Mouse (Mus musculus): Measurements from ENCODE around the gene Fahd2a. TPM values are rescaled to one million over a fixed set of nuclear protein-coding genes. Genes with fewer than 3 reads are reported as not detected.

Gene Fahd2a
- polyA plus RNA-seq, 1 experiment: 16.1 TPM

DNA sequence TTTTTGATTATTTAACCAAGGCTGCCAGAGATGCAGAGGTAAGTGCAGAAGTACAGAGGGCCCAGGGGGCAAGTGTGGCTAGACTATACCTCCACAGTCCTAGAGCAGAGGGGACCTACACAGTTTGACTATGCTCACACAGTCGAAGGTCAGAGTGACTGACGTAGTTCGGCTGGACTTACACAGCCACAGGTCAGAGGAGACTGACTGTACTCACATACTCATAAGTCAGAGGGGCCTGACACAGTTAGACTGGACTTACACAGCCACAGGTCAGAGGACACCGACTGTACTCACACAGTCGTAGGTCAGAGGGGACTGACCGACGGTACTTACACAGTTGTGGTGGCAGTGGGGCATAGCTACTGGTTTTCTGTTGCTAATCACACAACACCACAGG lies 45.6 kb downstream of the Fahd2a start:
- no peak overlapping the region for H3K4me3 ChIP-seq (ENCODE audit: low read depth, low read length)
- no peaks in the 10 kb centered on the region for H3K9me3 ChIP-seq (replicated peaks; ENCODE audit: control insufficient read depth, insufficient read depth, low read length, poor library complexity, severe bottlenecking)

DNA sequence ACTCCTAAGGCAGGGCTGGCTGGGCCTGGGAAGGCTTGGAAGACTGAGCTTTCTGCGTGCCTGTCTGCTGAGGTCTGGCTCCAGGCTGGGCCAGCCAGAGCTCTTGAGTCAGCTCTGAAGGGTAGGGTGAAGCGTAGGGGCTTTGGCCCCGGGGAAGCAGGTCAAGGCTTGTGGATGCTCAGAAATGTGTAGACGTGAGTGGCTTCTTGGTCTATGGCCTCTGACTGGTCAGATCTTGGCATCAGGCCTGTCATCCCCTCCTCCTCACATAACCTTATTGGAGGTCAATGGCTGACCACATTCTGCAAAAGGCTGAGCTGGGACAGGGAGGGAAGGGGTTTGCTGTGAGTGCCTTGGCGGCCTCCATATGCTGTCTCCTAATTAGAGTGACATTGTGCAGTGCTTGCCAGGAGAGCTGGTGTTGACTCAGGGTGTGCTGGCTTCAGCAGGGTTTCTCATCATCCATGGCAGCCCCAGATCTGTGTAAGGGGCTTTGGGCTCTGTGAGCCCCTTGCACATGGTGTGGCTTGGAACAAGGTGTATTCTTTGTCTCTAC lies 49.7 kb downstream of the Fahd2a start:
- H3K4me3 ChIP-seq (ENCODE audit: low read depth, low read length): no peak overlapping the region
- TF ChIP-seq POLR2A (IDR thresholded peaks at IDR 0.05; ENCODE audit: insufficient read depth, low read length): no peak
- H3K9ac ChIP-seq (ENCODE audit: low read depth, poor library complexity, severe bottlenecking): no peak overlapping the region
- H3K27ac ChIP-seq (ENCODE audit: insufficient read depth, low read length): no peak overlapping the region
- no peaks in the 10 kb centered on the region for H3K27me3 ChIP-seq (ENCODE audit: control insufficient read depth, insufficient read depth, low read length, poor library complexity, severe bottlenecking)
- no peaks in the 10 kb centered on the region for H3K4me1 ChIP-seq (ENCODE audit: control insufficient read depth, insufficient read depth, low read length)
- H3K9me3 ChIP-seq (replicated peaks; ENCODE audit: control insufficient read depth, insufficient read depth, low read length, poor library complexity, severe bottlenecking): no peaks in the 10 kb centered on the region
- H3K36me3 ChIP-seq (ENCODE audit: control insufficient read depth, insufficient read depth, low read length, poor library complexity, severe bottlenecking): no peaks in the 10 kb centered on the region

More for the DNA sequence above, 45.6 kb downstream of the Fahd2a start:
- no peaks in the 10 kb centered on the region for H3K36me3 ChIP-seq (ENCODE audit: control insufficient read depth, insufficient read depth, low read length, poor library complexity, severe bottlenecking)
- TF ChIP-seq POLR2A (IDR thresholded peaks at IDR 0.05; ENCODE audit: insufficient read depth, low read length) (no peak), CTCF (IDR thresholded peaks at IDR 0.05; ENCODE audit: low read depth, low read length) (no peak), EP300 (IDR thresholded peaks at IDR 0.05; ENCODE audit: insufficient read depth, low read depth, low read length) (no peak)
- no peaks in the 10 kb centered on the region for H3K27me3 ChIP-seq (ENCODE audit: control insufficient read depth, insufficient read depth, low read length, poor library complexity, severe bottlenecking)
- no peaks in the 10 kb centered on the region for H3K4me1 ChIP-seq (ENCODE audit: control insufficient read depth, insufficient read depth, low read length)
- H3K27ac ChIP-seq (ENCODE audit: insufficient read depth, low read length): no peak overlapping the region
- H3K9ac ChIP-seq (ENCODE audit: low read depth, poor library complexity, severe bottlenecking): no peak overlapping the region

DNA sequence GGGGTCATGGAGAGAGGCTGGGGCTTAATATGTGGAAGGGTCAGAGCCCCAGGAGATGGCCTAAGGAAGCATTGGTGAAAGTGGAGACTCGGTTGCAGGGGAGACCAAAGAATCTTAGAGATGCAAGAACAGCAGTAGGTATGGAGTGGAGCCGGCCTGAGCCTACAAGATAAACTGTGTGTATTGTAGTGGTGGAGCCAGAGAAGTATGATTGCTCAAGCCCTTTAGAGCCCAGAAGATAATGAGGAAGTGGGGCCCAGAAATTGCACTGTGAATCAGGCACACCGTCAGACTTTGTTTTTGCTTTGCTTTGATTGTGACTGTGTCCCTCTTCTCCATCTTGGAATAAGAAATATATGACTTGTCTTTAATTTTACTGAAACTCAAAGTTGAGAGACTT lies 53.0 kb downstream of the Fahd2a start:
- no peak for TF ChIP-seq POLR2A (IDR thresholded peaks at IDR 0.05; ENCODE audit: insufficient read depth, low read length)
- TF ChIP-seq CTCF (IDR thresholded peaks at IDR 0.05; ENCODE audit: low read depth, low read length): no peak
- no peak for TF ChIP-seq EP300 (IDR thresholded peaks at IDR 0.05; ENCODE audit: insufficient read depth, low read depth, low read length)
- Histone ChIP-seq H3K27ac (ENCODE audit: insufficient read depth, low read length) (no peak overlapping the region), H3K27me3 (ENCODE audit: control insufficient read depth, insufficient read depth, low read length, poor library complexity, severe bottlenecking) (no peaks in the 10 kb centered on the region), H3K9me3 (replicated peaks; ENCODE audit: control insufficient read depth, insufficient read depth, low read length, poor library complexity, severe bottlenecking) (no peaks in the 10 kb centered on the region), H3K36me3 (ENCODE audit: control insufficient read depth, insufficient read depth, low read length, poor library complexity, severe bottlenecking) (no peaks in the 10 kb centered on the region), H3K4me1 (ENCODE audit: control insufficient read depth, insufficient read depth, low read length) (no peaks in the 10 kb centered on the region), H3K4me3 (ENCODE audit: low read depth, low read length) (no peak overlapping the region), H3K9ac (ENCODE audit: low read depth, poor library complexity, severe bottlenecking) (no peak overlapping the region)

GRCm38 (mm10) chr2:127390846-127391245 lies 53.5 kb downstream of the Fahd2a start:
- no peaks in the 10 kb centered on the region for H3K36me3 ChIP-seq (ENCODE audit: control insufficient read depth, insufficient read depth, low read length, poor library complexity, severe bottlenecking)
- no peak overlapping the region for H3K4me3 ChIP-seq (ENCODE audit: low read depth, low read length)
- H3K4me1 ChIP-seq (ENCODE audit: control insufficient read depth, insufficient read depth, low read length): no peaks in the 10 kb centered on the region
- no peak overlapping the region for H3K27ac ChIP-seq (ENCODE audit: insufficient read depth, low read length)
- H3K9me3 ChIP-seq (replicated peaks; ENCODE audit: control insufficient read depth, insufficient read depth, low read length, poor library complexity, severe bottlenecking): no peaks in the 10 kb centered on the region
- H3K9ac ChIP-seq (ENCODE audit: low read depth, poor library complexity, severe bottlenecking): no peak overlapping the region
- no peak for TF ChIP-seq POLR2A (IDR thresholded peaks at IDR 0.05; ENCODE audit: insufficient read depth, low read length)
- TF ChIP-seq EP300 (IDR thresholded peaks at IDR 0.05; ENCODE audit: insufficient read depth, low read depth, low read length): no peak
- no peak for TF ChIP-seq CTCF (IDR thresholded peaks at IDR 0.05; ENCODE audit: low read depth, low read length)
- no peaks in the 10 kb centered on the region for H3K27me3 ChIP-seq (ENCODE audit: control insufficient read depth, insufficient read depth, low read length, poor library complexity, severe bottlenecking)

GRCm38 (mm10) chr2:127390352-127390751 lies 54.0 kb downstream of the Fahd2a start:
- H3K4me3 ChIP-seq (ENCODE audit: low read depth, low read length): no peak overlapping the region
- H3K27me3 ChIP-seq (ENCODE audit: control insufficient read depth, insufficient read depth, low read length, poor library complexity, severe bottlenecking): no peaks in the 10 kb centered on the region
- no peak for TF ChIP-seq EP300 (IDR thresholded peaks at IDR 0.05; ENCODE audit: insufficient read depth, low read depth, low read length)
- no peak for TF ChIP-seq CTCF (IDR thresholded peaks at IDR 0.05; ENCODE audit: low read depth, low read length)
- TF ChIP-seq POLR2A (IDR thresholded peaks at IDR 0.05; ENCODE audit: insufficient read depth, low read length): no peak
- H3K36me3 ChIP-seq (ENCODE audit: control insufficient read depth, insufficient read depth, low read length, poor library complexity, severe bottlenecking): no peaks in the 10 kb centered on the region
- H3K27ac ChIP-seq (ENCODE audit: insufficient read depth, low read length): no peak overlapping the region
- H3K4me1 ChIP-seq (ENCODE audit: control insufficient read depth, insufficient read depth, low read length): no peaks in the 10 kb centered on the region
- no peak overlapping the region for H3K9ac ChIP-seq (ENCODE audit: low read depth, poor library complexity, severe bottlenecking)
- no peaks in the 10 kb centered on the region for H3K9me3 ChIP-seq (replicated peaks; ENCODE audit: control insufficient read depth, insufficient read depth, low read length, poor library complexity, severe bottlenecking)

DNA sequence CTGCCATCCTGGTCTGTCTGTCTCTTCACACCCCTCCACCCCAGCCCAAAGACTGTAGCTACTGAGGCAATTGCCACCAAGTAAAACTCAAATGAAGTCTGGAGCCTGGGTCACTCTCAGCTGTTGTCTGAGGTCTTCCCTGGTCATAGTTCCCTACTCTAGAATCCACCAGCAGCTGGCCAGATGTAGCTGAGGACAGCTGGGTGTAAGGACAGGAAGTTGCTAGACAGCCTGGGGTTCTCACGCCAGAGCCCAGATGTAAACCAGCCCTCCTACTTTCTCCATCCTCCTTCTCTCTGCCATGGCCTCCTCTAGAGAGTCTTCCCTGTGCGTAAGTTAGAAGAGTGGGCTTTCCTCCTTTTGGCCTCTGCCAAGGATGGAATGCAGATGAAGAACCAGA lies 56.8 kb downstream of the Fahd2a start:
- H3K36me3 ChIP-seq (ENCODE audit: control insufficient read depth, insufficient read depth, low read length, poor library complexity, severe bottlenecking): no peaks in the 10 kb centered on the region
- no peak overlapping the region for H3K9ac ChIP-seq (ENCODE audit: low read depth, poor library complexity, severe bottlenecking)
- no peak overlapping the region for H3K4me3 ChIP-seq (ENCODE audit: low read depth, low read length)
- H3K4me1 ChIP-seq (ENCODE audit: control insufficient read depth, insufficient read depth, low read length): no peaks in the 10 kb centered on the region
- no peaks in the 10 kb centered on the region for H3K27me3 ChIP-seq (ENCODE audit: control insufficient read depth, insufficient read depth, low read length, poor library complexity, severe bottlenecking)
- no peaks in the 10 kb centered on the region for H3K9me3 ChIP-seq (replicated peaks; ENCODE audit: control insufficient read depth, insufficient read depth, low read length, poor library complexity, severe bottlenecking)
- H3K27ac ChIP-seq (ENCODE audit: insufficient read depth, low read length): no peak overlapping the region
- TF ChIP-seq EP300 (IDR thresholded peaks at IDR 0.05; ENCODE audit: insufficient read depth, low read depth, low read length) (no peak), CTCF (IDR thresholded peaks at IDR 0.05; ENCODE audit: low read depth, low read length) (no peak), POLR2A (IDR thresholded peaks at IDR 0.05; ENCODE audit: insufficient read depth, low read length) (no peak)

Other genes starting within 250 kb of the Fahd2a start
- gene 1810024B03Rik, start 236.3 kb downstream of the Fahd2a start, polyA plus RNA-seq (2011; ENCODE audit: insufficient read depth, insufficient read length, low read depth, missing spikeins): 1.9 and 2.4 TPM in 2 replicates
- 137 and 143 TPM in 2 replicates for gene Snrnp200, start 236.2 kb downstream of the Fahd2a start, polyA plus RNA-seq (2011; ENCODE audit: insufficient read depth, insufficient read length, low read depth, missing spikeins)
- 43.7 and 53.8 TPM in 2 replicates for gene Ciao1, start 196.7 kb downstream of the Fahd2a start, polyA plus RNA-seq (2011; ENCODE audit: insufficient read depth, insufficient read length, low read depth, missing spikeins)
- gene Tmem127, start 196.7 kb downstream of the Fahd2a start, polyA plus RNA-seq (2011; ENCODE audit: insufficient read depth, insufficient read length, low read depth, missing spikeins): 21.7 and 22.3 TPM in 2 replicates
- 45.0 and 45.7 TPM in 2 replicates for gene Stard7, start 174.3 kb downstream of the Fahd2a start, polyA plus RNA-seq (2011; ENCODE audit: insufficient read depth, insufficient read length, low read depth, missing spikeins)
- gene Dusp2, start 108.4 kb downstream of the Fahd2a start, polyA plus RNA-seq (2011; ENCODE audit: insufficient read depth, insufficient read length, low read depth, missing spikeins): 0.61 and 1.9 TPM in 2 replicates
- gene Astl, start 105.9 kb downstream of the Fahd2a start, polyA plus RNA-seq (2011; ENCODE audit: insufficient read depth, insufficient read length, low read depth, missing spikeins): not detected in 2 replicates
- gene Adra2b, start 81.4 kb downstream of the Fahd2a start, polyA plus RNA-seq (2011; ENCODE audit: insufficient read depth, insufficient read length, low read depth, missing spikeins): 1.5 and 2.1 TPM in 2 replicates
- 0.43 and 1.2 TPM in 2 replicates for gene Gpat2, start 19.4 kb downstream of the Fahd2a start, polyA plus RNA-seq (2011; ENCODE audit: insufficient read depth, insufficient read length, low read depth, missing spikeins)
- 2.0 and 2.8 TPM in 2 replicates for gene Kcnip3, start 77.5 kb upstream of the Fahd2a start, polyA plus RNA-seq (2011; ENCODE audit: insufficient read depth, insufficient read length, low read depth, missing spikeins)
- gene Prom2, start 96.9 kb upstream of the Fahd2a start, polyA plus RNA-seq (2011; ENCODE audit: insufficient read depth, insufficient read length, low read depth, missing spikeins): 1.2 and 1.3 TPM in 2 replicates
- gene Zfp661, start 142.5 kb upstream of the Fahd2a start, polyA plus RNA-seq (2011; ENCODE audit: insufficient read depth, insufficient read length, low read depth, missing spikeins): 5.4 and 7.6 TPM in 2 replicates
- gene Mrps5, start 142.7 kb upstream of the Fahd2a start, polyA plus RNA-seq (2011; ENCODE audit: insufficient read depth, insufficient read length, low read depth, missing spikeins): 200 and 203 TPM in 2 replicates
- gene Mal, start 212.1 kb upstream of the Fahd2a start, polyA plus RNA-seq (2011; ENCODE audit: insufficient read depth, insufficient read length, low read depth, missing spikeins): 3.9 and 4.9 TPM in 2 replicates

Measured in ES-Bruce4 (cell line).